Comparison of ENCODE assay signal across 18 mouse cellular contexts in genomic region chr1:45358020-45358419, GRCm38 (mm10).
"Had no signal": no experiment of that assay in that cellular context is flagged by ENCODE, and none has a peak within 500 bp of the region (broad histone marks: within the 10 kb centered on the region; RNA-seq: fewer than 3 reads in every experiment).

No protein-coding gene starts in this region.

- DNase-seq: kidney, adult 9 months; kidney, postnatal 14 days; kidney, postnatal 4 days; left cerebral cortex, postnatal 4 days; liver, postnatal 0 days; lung, embryonic 14.5 days; lung, postnatal 36 days; retina, postnatal 1 day; right cerebral cortex, postnatal 25 days; thymus, adult 2 months; thymus, postnatal 14 days; thymus, postnatal 4 days had no signal

- H3K27me3 ChIP-seq: limb, embryonic 12.5 days; limb, embryonic 15.5 days; midbrain, embryonic 12.5 days; midbrain, embryonic 15.5 days; neural tube, embryonic 12.5 days; neural tube, embryonic 15.5 days had no signal

- H3K4me1 ChIP-seq: limb, embryonic 12.5 days; midbrain, embryonic 12.5 days; midbrain, embryonic 15.5 days; neural tube, embryonic 12.5 days; neural tube, embryonic 15.5 days had no signal

- H3K4me3 ChIP-seq: limb, embryonic 12.5 days; limb, embryonic 15.5 days; midbrain, embryonic 12.5 days; midbrain, embryonic 15.5 days; neural tube, embryonic 12.5 days; neural tube, embryonic 15.5 days had no signal

- H3K9me3 ChIP-seq: limb, embryonic 12.5 days; limb, embryonic 15.5 days; midbrain, embryonic 12.5 days; midbrain, embryonic 15.5 days; neural tube, embryonic 12.5 days; neural tube, embryonic 15.5 days had no signal

- H3K36me3 ChIP-seq: limb, embryonic 12.5 days; midbrain, embryonic 12.5 days; midbrain, embryonic 15.5 days; neural tube, embryonic 12.5 days; neural tube, embryonic 15.5 days had no signal
